9 mouse cellular contexts compared by ENCODE assay signal in genomic region chr5:43145939-43146338, GRCm38 (mm10).
"Had no signal": no experiment of that assay in that cellular context is flagged by ENCODE, and none has a peak within 500 bp of the region (broad histone marks: within the 10 kb centered on the region; RNA-seq: fewer than 3 reads in every experiment).

No protein-coding gene starts in this region.

- DNase-seq: kidney, adult 2 months; kidney, postnatal 25 days; liver, embryonic 13.5 days; liver, postnatal 0 days; midbrain, embryonic 14.5 days; retina, postnatal 1 day; thymus, adult 2 months; thymus, postnatal 25 days had no signal

- ATAC-seq: intestine, embryonic 16.5 days had no signal
